Mouse (Mus musculus) kidney, adult 2 months (tissue): ENCODE results near the gene Gpr152.

ENCODE experiments used
- CTCF ChIP-seq: fragments of 200-500 bp; conservative IDR thresholded peaks from 2 replicates; pipeline ENCODE4 v1.5.1; 2011; ENCODE audit warnings: low read depth, mild to moderate bottlenecking, control low read depth, low read length, moderate library complexity, mixed read lengths; ENCODE audit not compliant: insufficient read depth, insufficient read length
- POLR2A ChIP-seq: fragments of 200-500 bp; IDR thresholded peaks from one replicate; pipeline ENCODE4 v1.6.1; 2011; ENCODE audit warnings: low read depth, low read length, control low read depth

DNA sequence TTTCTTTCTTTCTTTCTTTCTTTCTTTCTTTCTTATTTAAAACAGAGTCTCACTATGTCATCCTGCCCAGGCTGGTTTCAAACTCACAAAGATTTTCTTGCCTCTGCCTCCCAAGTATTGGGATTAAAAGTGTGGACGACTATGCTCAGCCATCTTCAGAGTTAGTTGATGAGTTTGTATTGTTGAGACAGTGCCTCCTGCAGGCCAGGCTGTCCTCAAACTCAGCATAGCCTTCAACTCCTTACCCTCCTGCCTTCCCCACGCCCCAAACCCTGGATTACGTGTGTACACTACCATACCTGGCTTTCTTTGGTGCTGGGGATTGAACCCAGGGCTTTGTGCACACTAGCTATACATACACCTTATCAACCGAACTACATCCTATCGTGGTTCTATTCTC lies 3.1 kb upstream of the Gpr152 start:
- TF ChIP-seq CTCF (no peak), POLR2A (no peak)
